Mouse (Mus musculus) liver, embryonic 14.5 days (tissue): ENCODE measurements at regions not wholly inside any gene's neighbourhood (a gene's known extent, or its start where the extent isn't known, plus 50 kb on each side); places are given as distances from the start of the nearest gene placed in this dataset.

ENCODE experiments used
- ATAC-seq: fragments of 200-750 bp; cut with Nextera tagmentation; 2 replicates; pipeline ENCODE4 v1.8.0; 2017; ENCODE audit warnings: moderate number of reproducible peaks, mild to moderate bottlenecking, moderate library complexity; ENCODE audit not compliant: insufficient read depth
- DNase-seq, 3 experiments: peaks; one replicate each; pipeline ENCODE4 v3.0.0-alpha.2; 2012 to 2013; ENCODE audit warnings: low read depth in 3 of 3, low spot score in 3 of 3
- H3K27ac ChIP-seq: fragments of 300-500 bp; sonication (generic); 2 replicates; pipeline ENCODE4 v1.5.1; 2014; ENCODE audit warnings: moderate library complexity, mild to moderate bottlenecking, control low read depth, inconsistent platforms
- H3K27me3 ChIP-seq: fragments of 300-500 bp; sonication (generic); 2 replicates; pipeline ENCODE4 v1.6.1; 2014; ENCODE audit warnings: mild to moderate bottlenecking, low read length, moderate library complexity; ENCODE audit not compliant: control insufficient read depth, insufficient read depth
- H3K36me3 ChIP-seq: fragments of 300-500 bp; sonication (generic); replicated peaks from 2 replicates; pipeline ENCODE4 v1.6.1; 2014; ENCODE audit warnings: low read depth; ENCODE audit not compliant: control insufficient read depth, insufficient read depth
- H3K4me1 ChIP-seq, 2 experiments: fragments of 200-500 bp in 1 of 2; fragments of 300-500 bp in 1 of 2; sonication (generic) in 1 of 2; replicated peaks; 2 replicates each; pipeline ENCODE4 v1.6.1; 2012 to 2014; ENCODE audit warnings: antibody characterized with exemption in 1 of 2, inconsistent platforms in 1 of 2, low read length in 1 of 2; ENCODE audit not compliant: control insufficient read depth in 2 of 2, insufficient read depth in 2 of 2
- H3K4me2 ChIP-seq: fragments of 300-500 bp; sonication (generic); 2 replicates; pipeline ENCODE4 v1.6.1; 2014; ENCODE audit warnings: low read depth, mild to moderate bottlenecking, control low read depth, moderate library complexity
- H3K4me3 ChIP-seq, 2 experiments: fragments of 200-500 bp in 1 of 2; fragments of 300-500 bp in 1 of 2; sonication (generic) in 1 of 2; 2 replicates each; pipeline ENCODE4 v1.5.1; 2012 to 2014; ENCODE audit warnings: low read depth in 2 of 2, low read length in 2 of 2, mild to moderate bottlenecking in 2 of 2, control low read depth in 1 of 2, inconsistent platforms in 1 of 2, moderate library complexity in 1 of 2; ENCODE audit not compliant: insufficient read depth in 1 of 2
- H3K9ac ChIP-seq: fragments of 300-500 bp; sonication (generic); replicated peaks from 2 replicates; pipeline ENCODE4 v1.6.1; 2014; ENCODE audit warnings: mild to moderate bottlenecking, control low read depth, moderate library complexity
- H3K9me3 ChIP-seq: fragments of 300-500 bp; sonication (generic); 2 replicates; pipeline ENCODE4 v1.6.1; 2016; ENCODE audit warnings: low read length, mixed read lengths; ENCODE audit not compliant: control insufficient read depth
- CTCF ChIP-seq: IDR thresholded peaks from 2 replicates; pipeline ENCODE4 v1.5.1; 2016; ENCODE audit warnings: antibody characterized with exemption, low read depth, control low read depth
- EP300 ChIP-seq: IDR thresholded peaks from 2 replicates; pipeline ENCODE4 v1.6.1; 2016; ENCODE audit warnings: antibody characterized with exemption, low read depth
- WGBS: fragments of 180-500 bp; shearing (Covaris S2); extraction: QIAGEN DNeasy Blood & Tissue Kit; methylation state at CpG from one replicate; pipeline ENCODE4 v1.1.7; 2014; ENCODE audit not compliant: insufficient replicate concordance; 5-methylcytosine and 5-hydroxymethylcytosine counted together

DNA sequence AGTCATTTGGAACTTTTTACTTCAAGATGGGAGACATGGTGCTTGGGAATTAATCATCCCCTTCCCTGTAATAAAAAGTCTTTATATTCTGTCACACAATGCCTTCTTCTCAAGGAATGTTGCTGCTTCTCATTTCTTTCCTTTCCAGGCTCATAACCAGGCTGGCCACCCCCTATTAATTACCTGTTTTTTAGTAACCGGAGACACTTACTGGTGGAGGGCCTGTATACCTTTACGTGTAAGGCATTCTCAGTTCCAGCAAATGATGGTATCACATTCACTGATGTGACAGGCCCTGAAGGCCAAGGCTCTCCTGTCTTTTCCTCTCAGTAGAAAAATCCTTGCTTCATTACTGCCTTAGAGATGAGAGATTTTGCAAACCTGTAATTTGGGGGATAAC lies 203.3 kb upstream of the Egflam start:
- no peak overlapping the region for H3K9ac ChIP-seq
- no peaks in the 10 kb centered on the region for H3K4me1 ChIP-seq
- H3K4me3 ChIP-seq, result no peak overlapping the region
- no peaks in the 10 kb centered on the region for H3K27me3 ChIP-seq
- 73% methylated on average over 2 of the region's 2 CpGs for WGBS
- no peak for DNase-seq
- ATAC-seq, result no peak
- no peaks in the 10 kb centered on the region for H3K9me3 ChIP-seq
- H3K4me2 ChIP-seq, result no peak overlapping the region
- no peak overlapping the region for H3K27ac ChIP-seq
- H3K36me3 ChIP-seq, result no peaks in the 10 kb centered on the region
- no peak for TF ChIP-seq EP300

DNA sequence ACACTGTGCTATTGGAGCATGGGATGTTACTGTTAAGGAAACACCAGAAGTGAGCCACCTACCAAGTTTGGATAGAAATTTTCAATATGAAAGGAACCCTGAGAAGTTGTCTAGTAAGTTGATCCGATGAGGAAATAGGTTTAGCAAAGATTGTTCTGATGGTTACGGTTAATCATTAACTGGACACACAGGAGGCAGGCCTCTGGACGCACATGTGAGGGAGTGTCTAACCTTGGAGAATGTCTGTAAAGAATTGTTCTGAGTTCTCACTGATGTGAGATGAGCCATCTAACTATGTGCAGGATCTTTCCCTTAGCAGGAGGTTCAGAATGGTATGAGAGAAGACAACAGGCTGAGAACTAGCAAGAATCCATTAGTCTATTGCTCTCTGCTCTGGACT lies 205.8 kb upstream of the Gdnf start:
- DNase-seq, result no peak
- 61% methylated on average over 3 of the region's 3 CpGs for WGBS
- H3K9me3 ChIP-seq, result no peaks in the 10 kb centered on the region
- no peak overlapping the region for H3K4me3 ChIP-seq
- H3K4me1 ChIP-seq, result no peaks in the 10 kb centered on the region
- H3K36me3 ChIP-seq, result no peaks in the 10 kb centered on the region
- TF ChIP-seq CTCF (no peak), EP300 (no peak)
- no peak overlapping the region for H3K4me2 ChIP-seq
- no peaks in the 10 kb centered on the region for H3K27me3 ChIP-seq
- H3K9ac ChIP-seq, result no peak overlapping the region
- no peak for ATAC-seq
- H3K27ac ChIP-seq, result no peak overlapping the region

DNA sequence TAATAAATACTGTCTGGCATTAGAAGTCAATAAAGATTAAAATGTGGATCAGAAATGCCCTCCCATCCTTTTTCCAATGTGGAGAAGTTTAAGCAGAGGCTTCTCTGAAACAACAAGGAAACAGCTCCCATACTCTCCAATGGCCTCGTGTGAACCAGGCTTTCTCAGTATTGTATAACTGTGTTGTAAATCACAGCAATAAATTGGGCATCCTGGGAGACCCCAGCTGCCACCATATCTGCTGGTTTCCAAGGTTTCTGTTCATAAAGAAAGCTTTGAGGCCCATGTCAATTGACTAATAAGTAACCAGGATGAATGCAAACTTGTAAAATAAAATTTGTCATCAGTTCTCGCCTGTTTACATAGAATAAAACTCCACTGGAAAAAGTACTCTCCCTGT lies 192.7 kb upstream of the Gdnf start:
- WGBS, result 37% methylated on average over 2 of the region's 2 CpGs

DNA sequence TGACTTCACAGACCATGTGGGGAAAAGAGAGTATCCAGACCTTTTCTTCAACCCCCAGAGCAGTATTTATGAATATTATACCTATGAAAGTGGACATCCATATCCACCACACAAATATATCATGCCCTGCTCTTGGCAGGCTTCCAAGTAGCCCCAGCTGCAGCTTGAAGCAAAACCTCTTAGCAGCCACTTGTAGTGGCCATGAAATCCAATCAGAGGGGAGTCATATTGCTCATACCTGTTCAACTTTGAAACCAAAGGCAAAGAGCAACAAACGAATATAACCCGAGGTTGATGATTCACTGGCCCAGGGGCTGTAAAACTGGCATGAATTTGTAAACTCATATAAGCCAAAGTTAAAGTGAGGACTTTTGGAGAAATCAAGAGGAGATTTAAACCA lies 187.6 kb upstream of the Gdnf start:
- TF ChIP-seq EP300 (no peak), CTCF (no peak)
- ATAC-seq (no peak), DNase-seq (no peak)
- H3K9me3 ChIP-seq, result no peaks in the 10 kb centered on the region
- H3K4me1 ChIP-seq, result no peaks in the 10 kb centered on the region
- H3K9ac ChIP-seq, result no peak overlapping the region
- no peak overlapping the region for H3K4me3 ChIP-seq
- no peaks in the 10 kb centered on the region for H3K36me3 ChIP-seq
- H3K27ac ChIP-seq, result no peak overlapping the region
- WGBS, result 68% methylated on average over 2 of the region's 2 CpGs
- H3K27me3 ChIP-seq, result no peaks in the 10 kb centered on the region
- no peak overlapping the region for H3K4me2 ChIP-seq

More for the DNA sequence above, 192.7 kb upstream of the Gdnf start:
- no peak overlapping the region for H3K27ac ChIP-seq
- H3K4me3 ChIP-seq, result no peak overlapping the region
- no peak overlapping the region for H3K9ac ChIP-seq
- H3K4me2 ChIP-seq, result no peak overlapping the region
- no peaks in the 10 kb centered on the region for H3K9me3 ChIP-seq
- no peak for DNase-seq
- ATAC-seq, result no peak
- no peaks in the 10 kb centered on the region for H3K27me3 ChIP-seq
- H3K4me1 ChIP-seq, result no peaks in the 10 kb centered on the region
- TF ChIP-seq CTCF (no peak), EP300 (no peak)
- H3K36me3 ChIP-seq, result no peaks in the 10 kb centered on the region

DNA sequence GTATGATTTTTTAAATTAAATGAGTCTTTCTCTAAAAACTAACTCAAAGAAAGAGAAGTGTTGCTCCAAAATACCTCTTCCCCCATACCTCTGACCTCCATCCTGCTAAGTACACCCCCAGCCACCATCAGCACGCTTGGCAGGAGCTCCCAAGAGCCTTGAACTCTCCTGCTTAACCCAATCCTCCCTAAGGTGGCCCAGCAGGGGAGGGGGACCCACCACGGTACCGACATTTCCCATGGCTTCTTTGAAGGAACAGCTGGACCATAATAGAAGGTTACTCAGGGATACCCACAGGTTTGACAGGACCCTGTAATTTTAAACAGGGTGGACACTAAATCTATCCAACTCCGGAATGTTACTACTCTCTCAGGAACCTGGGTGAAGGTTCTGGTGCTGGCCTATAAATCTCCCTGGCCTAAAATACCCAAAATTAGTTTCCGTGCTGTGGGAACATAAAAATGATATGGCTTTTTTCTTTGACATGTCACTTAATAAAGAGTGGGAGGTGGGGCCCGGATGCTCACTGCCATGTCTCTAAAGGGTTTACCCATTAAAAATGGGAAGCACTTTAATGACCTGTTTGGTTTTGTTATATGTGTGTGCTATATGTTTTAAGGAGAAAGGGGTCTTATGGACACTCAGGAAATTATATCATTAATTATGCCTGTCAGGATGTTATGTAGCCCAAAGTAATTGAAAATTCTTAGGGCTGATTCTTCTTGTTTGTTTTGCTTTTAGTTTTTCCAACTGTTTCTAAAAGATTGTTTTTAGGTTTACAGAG lies 185.8 kb upstream of the Gdnf start:
- no peak for DNase-seq
- Histone ChIP-seq H3K9me3 (no peaks in the 10 kb centered on the region), H3K4me2 (no peak overlapping the region), H3K36me3 (no peaks in the 10 kb centered on the region), H3K27me3 (no peaks in the 10 kb centered on the region), H3K27ac (no peak overlapping the region), H3K4me1 (no peaks in the 10 kb centered on the region), H3K4me3 (no peak overlapping the region), H3K9ac (no peak overlapping the region)
- WGBS, result 49% methylated on average over 6 of the region's 6 CpGs
- no peak for TF ChIP-seq EP300
- TF ChIP-seq CTCF, result no peak
- ATAC-seq, result no peak
